Mouse (Mus musculus) inflammation-experienced regulatory T-cells, adult 16 weeks (primary cell): ENCODE data around the gene Fahd2a. TPM values are rescaled to one million over a fixed set of nuclear protein-coding genes. Genes with fewer than 3 reads are reported as not detected.

Experiments used
- polyA plus RNA-seq: library from polyadenylated mRNA; unstranded; fragments of 100-300 nt; shearing (Covaris generic); gene quantifications from one replicate; pipeline ENCODE4 v1.2.1, GENCODE M21; 2017

The Fahd2a gene
- 36.1 TPM for polyA plus RNA-seq

GRCm38 (mm10) chr2:127444055-127444789, at the start of gene Fahd2a:
Gene Fahd2a, minus strand, starts transcription at chr2:127444565.

GRCm38 (mm10) chr2:127424977-127425376, 19.4 kb downstream of the Fahd2a start, which contains the start of gene Gpat2:
Gene Gpat2, plus strand, starts transcription at chr2:127425199.

Other genes with a start within 250 kb of the Fahd2a start
- gene 1810024B03Rik, start 236.3 kb downstream of the Fahd2a start, polyA plus RNA-seq, result 1.0 TPM
- gene Snrnp200, start 236.2 kb downstream of the Fahd2a start, polyA plus RNA-seq, result 128 TPM
- 101 TPM for gene Ciao1, start 196.7 kb downstream of the Fahd2a start, polyA plus RNA-seq
- gene Tmem127, start 196.7 kb downstream of the Fahd2a start, polyA plus RNA-seq, result 36.1 TPM
- 35.1 TPM for gene Stard7, start 174.3 kb downstream of the Fahd2a start, polyA plus RNA-seq
- 9.9 TPM for gene Dusp2, start 108.4 kb downstream of the Fahd2a start, polyA plus RNA-seq
- gene Astl, start 105.9 kb downstream of the Fahd2a start, polyA plus RNA-seq, result 0.56 TPM
- not detected for gene Adra2b, start 81.4 kb downstream of the Fahd2a start, polyA plus RNA-seq
- gene Gpat2, start 19.4 kb downstream of the Fahd2a start, polyA plus RNA-seq, result 0.90 TPM
- gene Kcnip3, start 77.5 kb upstream of the Fahd2a start, polyA plus RNA-seq, result 0.60 TPM
- not detected for gene Prom2, start 96.9 kb upstream of the Fahd2a start, polyA plus RNA-seq
- 4.8 TPM for gene Zfp661, start 142.5 kb upstream of the Fahd2a start, polyA plus RNA-seq
- 145 TPM for gene Mrps5, start 142.7 kb upstream of the Fahd2a start, polyA plus RNA-seq
- not detected for gene Mal, start 212.1 kb upstream of the Fahd2a start, polyA plus RNA-seq